Mouse (Mus musculus): ENCODE measurements around the gene Lgals1. TPM values are rescaled to one million over a fixed set of nuclear protein-coding genes. Genes with fewer than 3 reads are reported as not detected.

Gene Lgals1
- total and polyA plus RNA-seq, 3 experiments, result 637 to 805 (median 735) TPM

DNA sequence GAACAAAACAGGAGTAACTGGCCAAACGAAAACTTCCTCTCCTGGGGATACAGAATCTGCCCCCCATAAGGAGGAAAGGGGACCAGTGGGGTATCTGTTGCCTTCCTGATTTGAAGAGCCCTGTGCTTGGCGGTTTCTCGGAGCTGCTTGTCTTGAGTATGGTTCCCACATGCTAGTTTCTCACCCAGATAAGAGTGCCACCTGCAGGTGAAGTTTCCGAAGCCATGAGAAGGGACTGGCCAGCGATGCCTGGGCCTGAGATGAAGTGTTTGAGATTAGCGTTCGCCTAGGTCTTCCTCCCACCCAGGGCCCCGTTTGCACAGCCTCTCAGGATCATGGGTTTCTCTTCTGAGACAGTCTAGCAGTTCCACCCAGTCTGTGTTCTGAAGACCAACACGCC, 14.5 kb upstream of the Lgals1 start:
- Histone ChIP-seq H3K4me1 (ENCODE audit: control insufficient read depth in 1 of 2, insufficient read depth in 2 of 2) (peaks cover 7 to 13% of the 10 kb centered on the region in 2 experiments; a peak in 3 of 4 replicates), H3K9ac (ENCODE audit: insufficient read depth, low read depth) (no peak overlapping the region), H3K36me3 (replicated peaks in 1 of 2; ENCODE audit: control insufficient read depth in 1 of 2, insufficient read depth in 1 of 2, low read length in 1 of 2) (peaks cover 53 to 94% of the 10 kb centered on the region in 2 experiments), H3K4me3 (replicated peaks in 1 of 3; ENCODE audit: low read depth in 2 of 3, low read length in 2 of 3, poor library complexity in 1 of 3) (no peak overlapping the region), H3K27ac (ENCODE audit: insufficient read depth, low read depth) (no peak overlapping the region), H3K4me2 (ENCODE audit: insufficient read depth, low read depth, poor library complexity, severe bottlenecking) (no peak overlapping the region), H3K9me3 (replicated peaks; ENCODE audit: low read length) (peaks cover 8% of the 10 kb centered on the region), H3K27me3 (replicated peaks) (no peaks in the 10 kb centered on the region), H3K79me2 (replicated peaks; ENCODE audit: control insufficient read depth, extremely low read depth, insufficient read depth, poor library complexity, severe bottlenecking) (no peaks in the 10 kb centered on the region)
- dilution Hi-C loops (cut with MboI; ENCODE audit: extremely low pct_ligation_motif_present, extremely low pct_unique_long_range_greater_than_20kb, low sequenced_read_pairs) (no loop called here), in situ Hi-C loops (cut with MboI; ENCODE audit: low pct_ligation_motif_present, low pct_unique_long_range_greater_than_20kb, low sequenced_read_pairs) (loop anchor here (25.0 kb wide), 1 partner anchor 425 kb away; the partner anchor contains the start of genes Maff and Pla2g6)
- TF ChIP-seq TCF12 (IDR thresholded peaks at IDR 0.05; ENCODE audit: low read depth, low read length) (no peak), SMC3 (IDR thresholded peaks at IDR 0.05; ENCODE audit: low read depth, low read length) (peak; percentile 49), RAD21 (IDR thresholded peaks at IDR 0.05; ENCODE audit: low read depth, low read length) (peak; percentile 44), EP300 (IDR thresholded peaks at IDR 0.05; ENCODE audit: low read length) (no peak), CTCF (conservative IDR thresholded peaks at IDR 0.05 in 1 of 2, IDR thresholded peaks at IDR 0.05 in 1 of 2; ENCODE audit: low read depth in 2 of 2, low read length in 2 of 2) (peak in 1 of 2 experiments; percentile 67; a peak in 2 of 4 replicates), CHD2 (IDR thresholded peaks at IDR 0.05; ENCODE audit: low read length) (no peak), ZMIZ1 (IDR thresholded peaks at IDR 0.05; ENCODE audit: low read depth, low read length) (no peak)
- DNase-seq (ENCODE audit: extremely low read depth), result no peak

- Histone ChIP-seq H3K9me3 (replicated peaks; ENCODE audit: low read length) (peaks cover 8% of the 10 kb centered on the region), H3K4me1 (ENCODE audit: control insufficient read depth in 1 of 2, insufficient read depth in 2 of 2) (peaks cover 7 to 13% of the 10 kb centered on the region in 2 experiments; a peak in 3 of 4 replicates), H3K79me2 (replicated peaks; ENCODE audit: control insufficient read depth, extremely low read depth, insufficient read depth, poor library complexity, severe bottlenecking) (no peaks in the 10 kb centered on the region), H3K27ac (ENCODE audit: insufficient read depth, low read depth) (no peak within 1 kb of the TSS), H3K27me3 (replicated peaks) (no peaks in the 10 kb centered on the region), H3K9ac (ENCODE audit: insufficient read depth, low read depth) (peak within 1 kb of the TSS; percentile 11; the same call in 1 of the 2 replicates), H3K36me3 (replicated peaks in 1 of 2; ENCODE audit: control insufficient read depth in 1 of 2, insufficient read depth in 1 of 2, low read length in 1 of 2) (peaks cover 41 to 89% of the 10 kb centered on the region in 2 experiments), H3K4me3 (replicated peaks in 1 of 3; ENCODE audit: low read depth in 2 of 3, low read length in 2 of 3, poor library complexity in 1 of 3) (peak within 1 kb of the TSS; percentile 3 to 75 (median 41)), H3K4me2 (ENCODE audit: insufficient read depth, low read depth, poor library complexity, severe bottlenecking) (peak within 1 kb of the TSS; percentile 67)
- no peak for TF ChIP-seq E2F4 (IDR thresholded peaks at IDR 0.05; ENCODE audit: insufficient replicate concordance, low read depth, low read length)
- peak; percentile 64; the same call in 1 of the 2 replicates for TF ChIP-seq POLR2A (IDR thresholded peaks at IDR 0.05; ENCODE audit: low read depth, low read length)
- no peak for TF ChIP-seq EP300 (IDR thresholded peaks at IDR 0.05; ENCODE audit: low read length)
- no peak for TF ChIP-seq USF1 (IDR thresholded peaks at IDR 0.05; ENCODE audit: low read depth, low read length)
- no peak for TF ChIP-seq MAZ (IDR thresholded peaks at IDR 0.05; ENCODE audit: low read depth, low read length)
- no peak for TF ChIP-seq SIN3A (IDR thresholded peaks at IDR 0.05; ENCODE audit: low read length)
- TF ChIP-seq TCF12 (IDR thresholded peaks at IDR 0.05; ENCODE audit: low read depth, low read length), result 0 out of 2 replicates have a peak, but pooled peaks have one; percentile 9
- TF ChIP-seq MXI1 (IDR thresholded peaks at IDR 0.05; ENCODE audit: low read depth, low read length), result no peak
- peak; percentile 83 for TF ChIP-seq CHD2 (IDR thresholded peaks at IDR 0.05; ENCODE audit: low read length)
- no peak for TF ChIP-seq MEF2A (IDR thresholded peaks at IDR 0.05; ENCODE audit: borderline replicate concordance, low read depth, low read length)
- TF ChIP-seq MAX (IDR thresholded peaks at IDR 0.05; ENCODE audit: low read length), result no peak; the same call in 1 of the 2 replicates
- dilution Hi-C loops (cut with MboI; ENCODE audit: extremely low pct_ligation_motif_present, extremely low pct_unique_long_range_greater_than_20kb, low sequenced_read_pairs) (no loop called here), in situ Hi-C loops (cut with MboI; ENCODE audit: low pct_ligation_motif_present, low pct_unique_long_range_greater_than_20kb, low sequenced_read_pairs) (loop anchor here (25.0 kb wide), 1 partner anchor 424 kb away; the partner anchor contains the start of genes Maff and Pla2g6)
- DNase-seq (ENCODE audit: extremely low read depth), result peak; percentile 65
Measured at GRCm38 (mm10) chr15:78913632-78914090, 12.9 kb upstream of the Lgals1 start, which contains the start of gene Pdxp. Gene Pdxp, plus strand, starts transcription at chr15:78913919.

Measured in CH12.LX (cell line).